Mouse (Mus musculus): ENCODE measurements at regions not wholly inside any gene's neighbourhood (a gene's known extent, or its start where the extent isn't known, plus 50 kb on each side); places are given as distances from the start of the nearest gene placed in this dataset.
A peak's percentile ranks its signal among the peaks of the same experiment; 100 is the strongest.

- no peaks in the 10 kb centered on the region for H3K9me3 ChIP-seq (ENCODE audit: low read depth, low read length)
- no peaks in the 10 kb centered on the region for H3K4me1 ChIP-seq (ENCODE audit: insufficient read depth)
- WGBS: 35% methylated on average over 5 of the region's 5 CpGs
- H3K27me3 ChIP-seq (ENCODE audit: insufficient read depth, low read length): no peaks in the 10 kb centered on the region
- no peak for TF ChIP-seq CTCF (IDR thresholded peaks at IDR 0.05; ENCODE audit: low read depth)
- ATAC-seq (ENCODE audit: insufficient read depth) (no peak), DNase-seq (peak; percentile 2)
- no peak overlapping the region for H3K4me2 ChIP-seq
- no peak overlapping the region for H3K27ac ChIP-seq (ENCODE audit: low read depth)
- H3K4me3 ChIP-seq (ENCODE audit: low read depth, low read length): no peak overlapping the region
- no peak overlapping the region for H3K9ac ChIP-seq
- H3K36me3 ChIP-seq (ENCODE audit: insufficient read depth): no peaks in the 10 kb centered on the region
Observed at GRCm38 (mm10) chr3:105209164-105209563, 142.5 kb downstream of the 4930564D02Rik start.

GRCm38 (mm10) chr3:105211023-105211422 is 144.4 kb downstream of the 4930564D02Rik start:
- WGBS: 95% methylated on average over 1 of the region's 1 CpGs
- no peak for ATAC-seq (ENCODE audit: insufficient read depth)

GRCm38 (mm10) chr3:105211726-105212125 is 145.1 kb downstream of the 4930564D02Rik start:
- H3K27ac ChIP-seq (ENCODE audit: low read depth): no peak overlapping the region
- TF ChIP-seq CTCF (IDR thresholded peaks at IDR 0.05; ENCODE audit: low read depth): no peak
- H3K4me1 ChIP-seq (ENCODE audit: insufficient read depth): no peaks in the 10 kb centered on the region
- no peak overlapping the region for H3K4me3 ChIP-seq (ENCODE audit: low read depth, low read length)
- no peak for DNase-seq
- H3K9ac ChIP-seq: no peak overlapping the region
- no peak overlapping the region for H3K4me2 ChIP-seq
- ATAC-seq (ENCODE audit: insufficient read depth): no peak
- no peaks in the 10 kb centered on the region for H3K9me3 ChIP-seq (ENCODE audit: low read depth, low read length)
- no peaks in the 10 kb centered on the region for H3K36me3 ChIP-seq (ENCODE audit: insufficient read depth)
- no peaks in the 10 kb centered on the region for H3K27me3 ChIP-seq (ENCODE audit: insufficient read depth, low read length)
- 54% methylated on average over 3 of the region's 3 CpGs for WGBS

More at GRCm38 (mm10) chr3:105211023-105211422, 144.4 kb downstream of the 4930564D02Rik start:
- Histone ChIP-seq H3K9ac (no peak overlapping the region), H3K27ac (ENCODE audit: low read depth) (no peak overlapping the region), H3K4me1 (ENCODE audit: insufficient read depth) (no peaks in the 10 kb centered on the region), H3K9me3 (ENCODE audit: low read depth, low read length) (no peaks in the 10 kb centered on the region), H3K36me3 (ENCODE audit: insufficient read depth) (no peaks in the 10 kb centered on the region), H3K27me3 (ENCODE audit: insufficient read depth, low read length) (no peaks in the 10 kb centered on the region), H3K4me2 (no peak overlapping the region), H3K4me3 (ENCODE audit: low read depth, low read length) (no peak overlapping the region)
- TF ChIP-seq CTCF (IDR thresholded peaks at IDR 0.05; ENCODE audit: low read depth): no peak
- no peak for DNase-seq

- no peak overlapping the region for H3K4me2 ChIP-seq
- H3K27ac ChIP-seq (ENCODE audit: low read depth): no peak overlapping the region
- no peaks in the 10 kb centered on the region for H3K36me3 ChIP-seq (ENCODE audit: insufficient read depth)
- no peak overlapping the region for H3K9ac ChIP-seq
- TF ChIP-seq CTCF (IDR thresholded peaks at IDR 0.05; ENCODE audit: low read depth): no peak
- no peak overlapping the region for H3K4me3 ChIP-seq (ENCODE audit: low read depth, low read length)
- DNase-seq (no peak), ATAC-seq (ENCODE audit: insufficient read depth) (no peak)
- no peaks in the 10 kb centered on the region for H3K27me3 ChIP-seq (ENCODE audit: insufficient read depth, low read length)
- WGBS: 20% methylated on average over 4 of the region's 4 CpGs
- H3K9me3 ChIP-seq (ENCODE audit: low read depth, low read length): no peaks in the 10 kb centered on the region
- H3K4me1 ChIP-seq (ENCODE audit: insufficient read depth): no peaks in the 10 kb centered on the region
Observed at GRCm38 (mm10) chr3:105214867-105215266, 148.2 kb downstream of the 4930564D02Rik start.

GRCm38 (mm10) chr3:105215729-105216128 is 149.1 kb downstream of the 4930564D02Rik start:
- DNase-seq (no peak), ATAC-seq (ENCODE audit: insufficient read depth) (no peak)
- no peak overlapping the region for H3K27ac ChIP-seq (ENCODE audit: low read depth)
- TF ChIP-seq CTCF (IDR thresholded peaks at IDR 0.05; ENCODE audit: low read depth): no peak
- no peaks in the 10 kb centered on the region for H3K27me3 ChIP-seq (ENCODE audit: insufficient read depth, low read length)
- H3K4me3 ChIP-seq (ENCODE audit: low read depth, low read length): no peak overlapping the region
- no peaks in the 10 kb centered on the region for H3K9me3 ChIP-seq (ENCODE audit: low read depth, low read length)
- H3K4me1 ChIP-seq (ENCODE audit: insufficient read depth): no peaks in the 10 kb centered on the region
- no peak overlapping the region for H3K4me2 ChIP-seq
- no peaks in the 10 kb centered on the region for H3K36me3 ChIP-seq (ENCODE audit: insufficient read depth)
- no peak overlapping the region for H3K9ac ChIP-seq
- 39% methylated on average over 7 of the region's 7 CpGs for WGBS

GRCm38 (mm10) chr3:105219630-105220029 is 153.0 kb downstream of the 4930564D02Rik start:
- Histone ChIP-seq H3K4me3 (ENCODE audit: low read depth, low read length) (no peak overlapping the region), H3K9ac (no peak overlapping the region), H3K36me3 (ENCODE audit: insufficient read depth) (no peaks in the 10 kb centered on the region), H3K27ac (ENCODE audit: low read depth) (no peak overlapping the region), H3K4me1 (ENCODE audit: insufficient read depth) (no peaks in the 10 kb centered on the region), H3K27me3 (ENCODE audit: insufficient read depth, low read length) (no peaks in the 10 kb centered on the region), H3K4me2 (no peak overlapping the region), H3K9me3 (ENCODE audit: low read depth, low read length) (no peaks in the 10 kb centered on the region)
- no peak for DNase-seq
- ATAC-seq (ENCODE audit: insufficient read depth): no peak
- 61% methylated on average over 3 of the region's 3 CpGs for WGBS
- no peak for TF ChIP-seq CTCF (IDR thresholded peaks at IDR 0.05; ENCODE audit: low read depth)

- Histone ChIP-seq H3K4me3 (ENCODE audit: low read depth, low read length) (no peak overlapping the region), H3K27ac (ENCODE audit: low read depth) (no peak overlapping the region), H3K9ac (no peak overlapping the region), H3K9me3 (ENCODE audit: low read depth, low read length) (no peaks in the 10 kb centered on the region), H3K27me3 (ENCODE audit: insufficient read depth, low read length) (no peaks in the 10 kb centered on the region), H3K4me2 (no peak overlapping the region), H3K36me3 (ENCODE audit: insufficient read depth) (no peaks in the 10 kb centered on the region), H3K4me1 (ENCODE audit: insufficient read depth) (no peaks in the 10 kb centered on the region)
- no peak for TF ChIP-seq CTCF (IDR thresholded peaks at IDR 0.05; ENCODE audit: low read depth)
- WGBS: 42% methylated on average over 1 of the region's 1 CpGs
- no peak for ATAC-seq (ENCODE audit: insufficient read depth)
- no peak for DNase-seq
Observed at GRCm38 (mm10) chr3:105220641-105221040, 154.0 kb downstream of the 4930564D02Rik start.

GRCm38 (mm10) chr3:105222925-105223324 is 156.3 kb downstream of the 4930564D02Rik start:
- no peak for DNase-seq
- 53% methylated on average over 3 of the region's 3 CpGs for WGBS
- Histone ChIP-seq H3K27ac (ENCODE audit: low read depth) (no peak overlapping the region), H3K4me1 (ENCODE audit: insufficient read depth) (no peaks in the 10 kb centered on the region), H3K4me3 (ENCODE audit: low read depth, low read length) (no peak overlapping the region), H3K36me3 (ENCODE audit: insufficient read depth) (no peaks in the 10 kb centered on the region), H3K27me3 (ENCODE audit: insufficient read depth, low read length) (no peaks in the 10 kb centered on the region), H3K9ac (no peak overlapping the region), H3K9me3 (ENCODE audit: low read depth, low read length) (no peaks in the 10 kb centered on the region), H3K4me2 (no peak overlapping the region)
- no peak for TF ChIP-seq CTCF (IDR thresholded peaks at IDR 0.05; ENCODE audit: low read depth)
- ATAC-seq (ENCODE audit: insufficient read depth): no peak
